Mouse (Mus musculus) R1 (cell line): ENCODE measurements around the gene Chst14.
A peak's percentile ranks its signal among the peaks of the same experiment; 100 is the strongest.

Source experiments
- DNase-seq: peaks from one replicate; pipeline ENCODE4 v3.0.0-alpha.2; 2018; ENCODE audit warnings: low read depth, low spot score

The Chst14 gene

GRCm38 (mm10) chr2:118963676-118964012 lies 37.3 kb downstream of the Chst14 start:
- DNase-seq, result no peak

- DNase-seq, result no peak
Observed at GRCm38 (mm10) chr2:118969585-118970147, 43.4 kb downstream of the Chst14 start.

GRCm38 (mm10) chr2:118972048-118972447 lies 45.8 kb downstream of the Chst14 start:
- no peak for DNase-seq

DNA sequence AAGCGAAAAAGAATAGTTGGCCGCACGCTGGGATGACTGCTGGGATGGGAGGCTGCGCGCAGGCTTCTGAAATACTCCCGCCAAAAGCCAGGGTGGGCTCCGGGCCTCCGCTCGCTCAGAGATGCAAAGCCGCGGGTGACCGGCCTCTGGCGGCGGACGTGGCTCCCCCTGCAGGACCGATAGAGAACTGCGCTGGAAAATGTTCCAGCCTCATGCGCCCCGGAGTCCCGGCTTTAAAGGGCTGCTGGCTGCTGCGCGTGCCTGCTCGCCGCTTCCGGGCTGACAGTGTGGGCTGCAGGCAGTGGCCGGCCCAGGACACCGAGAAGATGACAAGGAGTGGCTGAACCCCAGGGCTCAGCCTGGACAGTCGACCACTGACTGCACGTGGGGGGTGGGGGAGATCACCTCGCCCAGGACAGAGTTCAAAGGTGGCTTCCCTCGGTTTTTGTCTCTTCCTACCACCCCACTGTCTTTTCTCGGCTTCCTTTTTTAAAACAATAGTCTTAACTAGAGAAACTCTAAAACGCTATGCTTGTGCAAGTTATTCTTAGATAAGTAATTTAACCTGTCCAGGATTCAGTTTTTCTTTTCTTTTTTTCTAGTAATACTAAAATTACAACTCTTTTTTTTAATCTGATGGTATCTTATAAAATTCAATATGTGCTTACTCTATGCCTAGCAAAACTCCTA lies 46.5 kb downstream of the Chst14 start:
- DNase-seq, result peak; percentile 80

- DNase-seq, result peak; percentile 21
Observed at GRCm38 (mm10) chr2:118975855-118976254, 49.6 kb downstream of the Chst14 start.

GRCm38 (mm10) chr2:118976282-118976929 lies 50.1 kb downstream of the Chst14 start:
- DNase-seq, result peak; percentile 87

GRCm38 (mm10) chr2:118976941-118977340 lies 50.6 kb downstream of the Chst14 start:
- DNase-seq, result no peak

DNA sequence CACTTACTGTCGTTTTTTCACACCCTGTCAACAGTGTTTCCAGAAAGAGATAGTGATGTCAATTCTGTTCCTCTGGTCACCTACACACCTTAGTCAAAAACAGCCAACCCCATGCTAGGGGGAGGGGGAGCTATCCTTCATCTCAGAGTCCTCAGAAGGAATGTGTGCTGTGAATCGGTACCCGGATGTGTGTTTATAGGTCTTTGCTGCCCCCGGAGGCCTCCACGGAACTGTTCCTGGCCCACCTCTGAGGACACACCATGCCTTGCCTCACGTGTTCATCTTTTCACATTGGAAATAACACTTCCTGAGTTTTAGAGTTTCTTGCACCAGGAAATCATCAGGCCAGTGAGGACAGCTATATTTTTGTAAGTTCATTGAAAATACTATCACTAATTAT lies 51.8 kb downstream of the Chst14 start:
- peak; percentile 72 for DNase-seq
